Mouse (Mus musculus) embryonic facial prominence, embryonic 15.5 days (tissue): ENCODE measurements at regions not wholly inside any gene's neighbourhood (a gene's known extent, or its start where the extent isn't known, plus 50 kb on each side); places are given as distances from the start of the nearest gene placed in this dataset.

ENCODE experiments used
- ATAC-seq: fragments of 200-750 bp; cut with Nextera tagmentation; 2 replicates; pipeline ENCODE4 v1.8.0; 2017; ENCODE audit warnings: low read depth, moderate TSS enrichment; ENCODE audit not compliant: insufficient number of reproducible peaks, low FRiP score, low TSS enrichment
- H3K27ac ChIP-seq: fragments of 300-500 bp; sonication (generic); replicated peaks from 2 replicates; pipeline ENCODE4 v1.5.1; 2015; ENCODE audit warnings: mild to moderate bottlenecking, inconsistent platforms
- H3K27me3 ChIP-seq: fragments of 300-500 bp; sonication (generic); 2 replicates; pipeline ENCODE4 v1.6.1; 2015; ENCODE audit warnings: inconsistent platforms
- H3K36me3 ChIP-seq: fragments of 300-500 bp; sonication (generic); 2 replicates; pipeline ENCODE4 v1.6.1; 2015; ENCODE audit warnings: mild to moderate bottlenecking, inconsistent platforms
- H3K4me1 ChIP-seq: fragments of 300-500 bp; sonication (generic); 2 replicates; pipeline ENCODE4 v1.6.1; 2015; ENCODE audit warnings: inconsistent platforms
- H3K4me2 ChIP-seq: fragments of 300-500 bp; sonication (generic); replicated peaks from 2 replicates; pipeline ENCODE4 v1.6.1; 2015; ENCODE audit warnings: mild to moderate bottlenecking, inconsistent platforms
- H3K4me3 ChIP-seq: fragments of 300-500 bp; sonication (generic); replicated peaks from 2 replicates; pipeline ENCODE4 v1.5.1; 2015; ENCODE audit warnings: mild to moderate bottlenecking, inconsistent platforms
- H3K9ac ChIP-seq: fragments of 300-500 bp; sonication (generic); 2 replicates; pipeline ENCODE4 v1.6.1; 2015; ENCODE audit warnings: inconsistent platforms
- H3K9me3 ChIP-seq: fragments of 300-500 bp; sonication (generic); replicated peaks from 2 replicates; pipeline ENCODE4 v1.6.1; 2016; ENCODE audit warnings: inconsistent platforms
- WGBS: fragments of 180-500 bp; shearing (Covaris S2); methylation state at CpG from one replicate; pipeline ENCODE4 v1.1.7; 2015; 5-methylcytosine and 5-hydroxymethylcytosine counted together

DNA sequence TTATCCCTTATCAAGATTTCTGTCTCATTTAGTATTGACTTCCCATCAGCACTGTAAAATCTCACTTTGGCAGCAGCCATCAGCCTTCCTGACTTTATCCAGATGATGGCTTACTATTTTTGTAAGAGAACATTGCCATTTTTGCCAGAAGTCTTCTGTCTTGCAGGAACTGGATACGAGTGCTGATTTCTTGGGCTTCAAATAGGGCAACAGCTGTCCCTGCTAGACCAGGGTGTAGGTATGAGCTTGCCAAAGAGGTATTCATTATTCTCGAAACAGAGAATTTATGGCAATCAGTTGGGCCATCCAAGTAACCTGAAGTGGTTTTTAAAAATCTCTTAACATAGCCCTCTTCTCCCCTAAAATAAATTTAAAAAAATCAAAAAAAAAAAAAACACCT, 254.6 kb downstream of the 9330182O14Rik start:
- Histone ChIP-seq H3K9ac (no peak overlapping the region), H3K4me2 (no peak overlapping the region), H3K36me3 (no peaks in the 10 kb centered on the region), H3K4me3 (no peak overlapping the region), H3K9me3 (no peaks in the 10 kb centered on the region), H3K27ac (no peak overlapping the region), H3K27me3 (no peaks in the 10 kb centered on the region), H3K4me1 (no peaks in the 10 kb centered on the region)
- ATAC-seq, result no peak
- 69% methylated on average over 2 of the region's 2 CpGs for WGBS

DNA sequence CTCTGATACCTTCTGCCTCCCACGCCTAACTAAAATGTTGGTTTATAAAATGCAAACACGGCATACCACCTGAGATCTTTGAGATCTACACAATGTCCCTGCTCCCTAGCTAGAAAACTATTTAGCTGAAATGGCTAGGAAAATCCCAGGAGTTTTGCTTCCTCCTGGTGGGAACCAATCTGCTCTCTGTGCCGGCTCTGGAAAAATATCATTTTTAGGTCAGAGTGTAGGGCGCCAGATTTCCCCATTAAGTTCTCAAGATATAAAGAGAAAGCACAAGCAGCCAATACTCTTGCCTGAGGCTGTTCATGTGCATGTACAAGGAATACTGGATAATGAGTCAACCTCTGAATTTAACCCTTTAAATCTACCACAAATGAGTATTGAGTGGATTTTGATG, 301.0 kb downstream of the 9330182O14Rik start:
- 77% methylated on average over 4 of the region's 4 CpGs for WGBS
- Histone ChIP-seq H3K27me3 (no peaks in the 10 kb centered on the region), H3K9me3 (no peaks in the 10 kb centered on the region), H3K4me1 (no peaks in the 10 kb centered on the region), H3K36me3 (no peaks in the 10 kb centered on the region), H3K4me3 (no peak overlapping the region), H3K9ac (no peak overlapping the region), H3K27ac (no peak overlapping the region), H3K4me2 (no peak overlapping the region)
- ATAC-seq, result no peak

DNA sequence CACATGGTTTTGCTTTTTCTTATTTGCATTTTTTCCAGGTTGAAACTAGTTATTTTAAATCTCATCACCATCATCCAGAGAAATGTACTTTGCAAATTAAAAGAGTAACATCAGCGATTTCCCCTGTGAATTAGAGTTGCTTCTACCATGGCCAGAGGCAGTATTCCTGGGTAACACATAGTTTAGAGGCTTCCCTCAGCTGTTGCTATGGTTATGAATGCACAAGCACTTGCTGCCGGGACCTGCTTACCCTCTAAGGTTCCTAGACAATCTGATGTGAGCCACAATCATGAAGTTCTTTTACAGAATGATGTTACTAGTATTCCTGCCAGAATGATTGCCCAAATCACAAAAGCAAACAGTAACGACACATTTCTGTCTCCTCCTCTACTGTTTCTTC, 302.5 kb downstream of the 9330182O14Rik start:
- H3K4me1 ChIP-seq, result no peaks in the 10 kb centered on the region
- no peak for ATAC-seq
- WGBS, result 45% methylated on average over 3 of the region's 3 CpGs
- no peaks in the 10 kb centered on the region for H3K9me3 ChIP-seq
- H3K36me3 ChIP-seq, result no peaks in the 10 kb centered on the region
- no peak overlapping the region for H3K27ac ChIP-seq
- H3K4me3 ChIP-seq, result no peak overlapping the region
- H3K9ac ChIP-seq, result no peak overlapping the region
- no peak overlapping the region for H3K4me2 ChIP-seq
- no peaks in the 10 kb centered on the region for H3K27me3 ChIP-seq

DNA sequence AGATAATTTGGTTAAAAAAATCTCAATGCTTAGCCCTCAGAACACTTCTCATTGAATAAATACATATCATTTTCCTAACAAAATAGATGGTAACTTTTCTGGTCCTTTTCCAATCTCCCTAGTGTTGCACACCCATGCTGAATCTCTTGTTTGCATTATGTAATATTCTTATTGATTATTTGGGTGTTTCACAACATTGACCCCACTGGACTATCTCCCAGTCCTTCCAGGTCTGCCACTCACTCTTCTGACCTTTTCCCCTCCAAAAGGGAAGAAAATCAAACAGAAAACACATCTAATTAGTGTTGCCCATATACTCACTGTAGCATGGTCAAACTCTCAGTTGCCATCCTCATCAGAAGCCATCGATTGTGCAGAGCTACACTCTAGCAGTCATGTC, 305.7 kb downstream of the 9330182O14Rik start:
- no peaks in the 10 kb centered on the region for H3K27me3 ChIP-seq
- H3K4me2 ChIP-seq, result no peak overlapping the region
- no peaks in the 10 kb centered on the region for H3K36me3 ChIP-seq
- H3K27ac ChIP-seq, result no peak overlapping the region
- no peak for ATAC-seq
- WGBS, result 93% methylated on average over 1 of the region's 1 CpGs
- H3K9me3 ChIP-seq, result no peaks in the 10 kb centered on the region
- H3K4me3 ChIP-seq, result no peak overlapping the region
- H3K4me1 ChIP-seq, result no peaks in the 10 kb centered on the region
- no peak overlapping the region for H3K9ac ChIP-seq

DNA sequence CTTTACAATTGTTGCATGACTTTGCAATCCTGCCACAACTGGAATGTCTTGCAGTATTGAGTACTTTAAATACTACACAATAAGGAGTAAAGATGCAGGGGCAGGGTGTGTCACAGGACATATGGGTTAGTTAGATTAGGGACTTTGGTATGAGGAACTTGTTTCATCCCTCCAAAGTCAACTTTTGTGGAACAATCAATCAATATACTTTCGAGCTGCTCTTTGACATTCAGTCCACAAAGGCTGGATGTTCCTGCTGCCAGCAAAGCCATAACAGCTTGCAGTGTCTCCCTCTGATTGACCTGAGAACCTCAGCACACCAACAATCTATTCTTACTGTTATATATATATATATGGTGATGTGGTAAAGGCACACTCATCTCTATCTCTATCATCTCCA, 314.5 kb downstream of the 9330182O14Rik start:
- WGBS, result 68% methylated on average over 1 of the region's 1 CpGs
- no peak overlapping the region for H3K9ac ChIP-seq

DNA sequence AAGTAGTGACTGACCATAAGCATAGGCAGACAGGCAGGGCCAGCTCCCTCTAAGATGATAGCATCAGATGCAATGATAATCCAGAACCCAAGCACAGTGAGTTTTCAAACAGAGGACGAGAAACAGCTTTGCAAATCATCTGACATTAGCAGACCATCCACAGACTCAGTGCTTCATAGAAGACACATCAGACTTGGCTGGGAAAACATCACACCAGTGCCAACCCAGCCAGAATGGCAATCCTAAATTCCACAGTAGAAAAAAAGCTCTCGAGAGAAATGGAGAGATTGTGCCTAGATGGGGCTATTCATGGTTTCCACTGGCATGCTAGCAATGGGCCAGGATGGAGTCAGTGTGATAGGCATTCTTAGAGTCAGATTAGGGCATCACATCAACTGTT, 319.1 kb downstream of the 9330182O14Rik start:
- Histone ChIP-seq H3K27me3 (no peaks in the 10 kb centered on the region), H3K4me1 (no peaks in the 10 kb centered on the region), H3K36me3 (no peaks in the 10 kb centered on the region), H3K4me3 (no peak overlapping the region), H3K9me3 (no peaks in the 10 kb centered on the region), H3K9ac (no peak overlapping the region), H3K4me2 (no peak overlapping the region), H3K27ac (no peak overlapping the region)
- 86% methylated on average over 2 of the region's 2 CpGs for WGBS
- no peak for ATAC-seq

More for the DNA sequence above, 314.5 kb downstream of the 9330182O14Rik start:
- no peak overlapping the region for H3K27ac ChIP-seq
- H3K27me3 ChIP-seq, result no peaks in the 10 kb centered on the region
- no peak for ATAC-seq
- H3K36me3 ChIP-seq, result no peaks in the 10 kb centered on the region
- no peak overlapping the region for H3K4me2 ChIP-seq
- no peaks in the 10 kb centered on the region for H3K4me1 ChIP-seq
- H3K4me3 ChIP-seq, result no peak overlapping the region
- no peaks in the 10 kb centered on the region for H3K9me3 ChIP-seq

DNA sequence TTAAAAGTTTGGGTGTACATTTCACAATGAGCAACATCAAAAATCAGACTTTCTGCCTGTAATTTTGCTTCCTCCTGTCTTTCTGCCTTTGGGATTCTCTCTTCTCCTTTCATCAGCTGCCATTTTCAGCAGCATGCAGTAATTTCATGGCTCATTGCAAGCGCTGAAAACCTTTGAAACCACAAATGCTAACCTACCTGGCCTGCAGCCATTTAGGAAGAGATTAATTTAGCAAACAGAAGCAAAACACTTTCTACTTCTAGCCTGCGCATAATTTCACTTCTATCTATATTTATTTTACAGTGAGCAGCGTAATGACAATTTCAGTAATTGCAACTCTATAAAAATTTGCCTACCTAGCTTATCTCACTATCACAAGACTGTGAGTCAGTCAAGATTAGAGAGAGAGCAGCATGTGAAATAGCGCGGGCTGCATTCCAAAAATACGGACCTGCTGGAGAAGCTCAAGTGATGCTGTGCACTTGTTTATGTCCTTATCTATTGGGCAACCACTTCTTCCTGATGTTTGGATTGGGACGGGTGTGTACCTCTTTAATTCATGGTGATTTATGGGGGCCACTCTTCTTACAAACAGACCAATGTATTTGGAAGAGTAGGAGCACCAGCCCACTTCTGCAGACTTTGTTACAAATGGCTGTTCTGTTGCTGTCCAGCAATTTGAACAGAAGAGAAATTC, 341.6 kb downstream of the 9330182O14Rik start:
- Histone ChIP-seq H3K36me3 (no peaks in the 10 kb centered on the region), H3K9ac (no peak overlapping the region), H3K9me3 (no peaks in the 10 kb centered on the region), H3K27ac (no peak overlapping the region), H3K4me1 (no peaks in the 10 kb centered on the region), H3K4me3 (no peak overlapping the region), H3K27me3 (no peaks in the 10 kb centered on the region), H3K4me2 (no peak overlapping the region)
- no peak for ATAC-seq
- 56% methylated on average over 7 of the region's 7 CpGs for WGBS

DNA sequence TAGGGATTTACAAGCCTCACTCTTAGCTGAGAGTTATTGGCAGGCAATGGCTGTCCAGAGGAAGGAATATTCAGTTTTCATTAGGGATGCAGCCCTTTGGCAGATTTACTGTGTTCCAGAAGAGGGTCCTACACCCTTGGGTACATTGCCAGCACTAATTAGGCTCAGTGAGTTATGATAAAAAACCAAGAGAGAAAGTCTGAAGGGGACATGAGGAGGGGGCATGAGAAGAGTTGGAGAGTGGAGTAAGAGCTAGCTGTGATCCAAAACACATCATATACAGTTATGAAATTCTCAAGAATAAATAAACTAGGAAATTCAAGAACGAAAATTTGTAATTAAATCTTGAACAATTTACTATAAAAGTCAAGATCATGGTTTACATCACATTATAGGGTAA, 346.2 kb downstream of the 9330182O14Rik start:
- Histone ChIP-seq H3K27me3 (no peaks in the 10 kb centered on the region), H3K9me3 (no peaks in the 10 kb centered on the region), H3K9ac (no peak overlapping the region), H3K4me2 (no peak overlapping the region), H3K4me3 (no peak overlapping the region), H3K4me1 (no peaks in the 10 kb centered on the region), H3K27ac (no peak overlapping the region), H3K36me3 (no peaks in the 10 kb centered on the region)
- ATAC-seq, result no peak
- 63% methylated on average over 1 of the region's 1 CpGs for WGBS

DNA sequence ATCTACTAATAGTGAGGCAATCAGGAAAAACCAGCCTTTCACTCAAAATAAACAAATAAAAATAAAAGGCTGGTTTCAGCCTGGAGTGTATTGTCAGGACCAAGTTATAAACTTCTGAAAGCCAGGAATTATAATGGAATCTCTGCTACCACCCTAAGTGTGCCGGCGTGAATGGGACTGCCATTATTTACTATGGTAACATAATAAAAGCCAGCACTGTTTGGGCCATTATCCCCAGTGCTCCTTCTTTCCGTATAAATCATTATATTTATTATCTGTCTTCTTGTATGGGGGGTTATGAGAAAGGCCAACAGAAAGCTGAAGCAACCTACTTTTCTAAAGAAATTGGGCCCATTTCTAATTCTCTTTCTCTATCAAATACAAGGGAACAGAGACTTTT, 347.1 kb downstream of the 9330182O14Rik start:
- H3K4me3 ChIP-seq, result no peak overlapping the region
- no peaks in the 10 kb centered on the region for H3K36me3 ChIP-seq
- H3K9me3 ChIP-seq, result no peaks in the 10 kb centered on the region
- H3K27me3 ChIP-seq, result no peaks in the 10 kb centered on the region
- H3K4me1 ChIP-seq, result no peaks in the 10 kb centered on the region
- no peak for ATAC-seq
- no peak overlapping the region for H3K27ac ChIP-seq
- WGBS, result 65% methylated on average over 3 of the region's 3 CpGs
- no peak overlapping the region for H3K9ac ChIP-seq
- no peak overlapping the region for H3K4me2 ChIP-seq

GRCm38 (mm10) chr15:40485997-40486396, 351.8 kb downstream of the 9330182O14Rik start:
- Histone ChIP-seq H3K27ac (no peak overlapping the region), H3K9me3 (no peaks in the 10 kb centered on the region), H3K4me1 (no peaks in the 10 kb centered on the region), H3K27me3 (no peaks in the 10 kb centered on the region), H3K4me3 (no peak overlapping the region), H3K36me3 (no peaks in the 10 kb centered on the region), H3K4me2 (no peak overlapping the region), H3K9ac (no peak overlapping the region)
- no peak for ATAC-seq
- 72% methylated on average over 1 of the region's 1 CpGs for WGBS

- Histone ChIP-seq H3K9me3 (no peaks in the 10 kb centered on the region), H3K9ac (no peak overlapping the region), H3K27me3 (no peaks in the 10 kb centered on the region), H3K4me3 (no peak overlapping the region), H3K36me3 (no peaks in the 10 kb centered on the region), H3K27ac (no peak overlapping the region), H3K4me1 (no peaks in the 10 kb centered on the region), H3K4me2 (no peak overlapping the region)
- ATAC-seq, result no peak
- 53% methylated on average over 11 of the region's 11 CpGs for WGBS
Measured at GRCm38 (mm10) chr15:40501180-40502125, 367.3 kb downstream of the 9330182O14Rik start.
